In genomic region chr11:82467218-82467617, GRCm38 (mm10) we compare ENCODE assay signal across 12 mouse cellular contexts.
DNase-seq lines count a peak whose midpoint lies in the region; ATAC-seq lines count a peak whose summit lies in the region.
"Had no signal": no experiment of that assay in that cellular context is flagged by ENCODE, and none has a peak within 500 bp of the region (broad histone marks: within the 10 kb centered on the region; RNA-seq: fewer than 3 reads in every experiment).

No protein-coding gene starts in this region.

- H3K27me3 ChIP-seq in midbrain, embryonic 11.5 days (ENCODE audit: control insufficient read depth, insufficient read depth, low read length), result no peaks in the 10 kb centered on the region
- H3K27me3 ChIP-seq: heart, embryonic 15.5 days; stomach, embryonic 15.5 days had no signal

- no peak overlapping the region for H3K4me3 ChIP-seq in midbrain, embryonic 11.5 days (ENCODE audit: low read depth, low read length)
- H3K4me3 ChIP-seq: heart, embryonic 15.5 days; limb, embryonic 12.5 days; stomach, embryonic 15.5 days had no signal

- no peak overlapping the region for H3K9ac ChIP-seq in midbrain, embryonic 11.5 days (ENCODE audit: low read length)
- H3K9ac ChIP-seq: heart, embryonic 15.5 days; limb, embryonic 12.5 days; stomach, embryonic 15.5 days had no signal

- intact Hi-C loops in heart, postnatal 14 days (cut with DNase I), result no loop called here

- H3K4me1 ChIP-seq in midbrain, embryonic 11.5 days (ENCODE audit: control insufficient read depth, insufficient read depth, low read length), result no peaks in the 10 kb centered on the region
- H3K4me1 ChIP-seq: heart, embryonic 15.5 days; stomach, embryonic 15.5 days had no signal

- 85% methylated on average over 7 of the region's 7 CpGs for WGBS in midbrain, embryonic 11.5 days

- H3K9me3 ChIP-seq in midbrain, embryonic 11.5 days (ENCODE audit: control insufficient read depth, low read length), result no peaks in the 10 kb centered on the region
- H3K9me3 ChIP-seq: heart, embryonic 15.5 days; limb, embryonic 12.5 days; stomach, embryonic 15.5 days had no signal

- H3K36me3 ChIP-seq in midbrain, embryonic 11.5 days (ENCODE audit: control insufficient read depth, insufficient read depth, low read length), result no peaks in the 10 kb centered on the region
- H3K36me3 ChIP-seq: heart, embryonic 15.5 days; limb, embryonic 12.5 days; stomach, embryonic 15.5 days had no signal

- 0 out of 2 replicates have a peak, but pooled peaks have one; percentile 58 for ATAC-seq in cerebellum, adult (ENCODE audit: insufficient number of reproducible peaks, low FRiP score, low TSS enrichment)
- no peak for ATAC-seq in midbrain, embryonic 11.5 days (ENCODE audit: low FRiP score)

- H3K4me2 ChIP-seq in midbrain, embryonic 11.5 days, result no peak overlapping the region
- H3K4me2 ChIP-seq: heart, embryonic 15.5 days; limb, embryonic 12.5 days; stomach, embryonic 15.5 days had no signal

- H3K27ac ChIP-seq in midbrain, embryonic 11.5 days (ENCODE audit: low read depth, low read length), result no peak overlapping the region
- H3K27ac ChIP-seq: heart, embryonic 15.5 days; limb, embryonic 12.5 days; macrophage; stomach, embryonic 15.5 days had no signal

- DNase-seq in heart, postnatal 14 days, result peak; percentile 25 to 36
- no peak for DNase-seq in heart, adult 11 months
- peak; percentile 17 to 64 for DNase-seq in frontal cortex, adult 2 months (ENCODE audit: extremely low spot score in 1 of 2, low spot score in 1 of 2)
- DNase-seq in midbrain, embryonic 11.5 days (ENCODE audit: low spot score, missing footprints), result peak; percentile 35
- no peak for DNase-seq in adrenal gland, postnatal 36 days
- DNase-seq in adrenal gland, postnatal 10 days, result no peak
- DNase-seq in kidney, postnatal 25 days, result no peak

Comparison
In these comparisons a context has a peak if more than half of its experiments do, and no peak if none do; other contexts are left out.
1. DNase-seq: peak in heart, postnatal 14 days (2 of 2), frontal cortex, adult 2 months (2 of 2) and midbrain, embryonic 11.5 days (single experiment); none in heart, adult 11 months (single experiment), adrenal gland, postnatal 36 days (0 of 2), adrenal gland, postnatal 10 days (single experiment) and kidney, postnatal 25 days (0 of 2).